Mouse (Mus musculus) stomach, embryonic 15.5 days (tissue): ENCODE measurements around the gene Gm20929. TPM values are rescaled to one million over a fixed set of nuclear protein-coding genes. Genes with fewer than 3 reads are reported as not detected.
"Not testable (repeated sequence)": the region's sequence is repeated elsewhere in the genome, so short reads cannot be mapped to it uniquely, and the experiment has no call there.

ENCODE experiments used
- ATAC-seq: fragments of 200-750 bp; cut with Nextera tagmentation; 2 replicates; pipeline ENCODE4 v1.8.0; 2017; ENCODE audit warnings: low read depth, moderate number of reproducible peaks, moderate TSS enrichment; ENCODE audit not compliant: insufficient read depth, low FRiP score
- H3K27ac ChIP-seq: fragments of 300-500 bp; sonication (generic); 2 replicates; pipeline ENCODE4 v1.5.1; 2015; ENCODE audit warnings: mild to moderate bottlenecking, inconsistent platforms
- H3K27me3 ChIP-seq: fragments of 300-500 bp; sonication (generic); replicated peaks from 2 replicates; pipeline ENCODE4 v1.6.1; 2015; ENCODE audit warnings: inconsistent platforms
- H3K36me3 ChIP-seq: fragments of 300-500 bp; sonication (generic); 2 replicates; pipeline ENCODE4 v1.6.1; 2015; ENCODE audit warnings: inconsistent platforms
- H3K4me1 ChIP-seq: fragments of 300-500 bp; sonication (generic); 2 replicates; pipeline ENCODE4 v1.6.1; 2015; ENCODE audit warnings: inconsistent platforms
- H3K4me2 ChIP-seq: fragments of 300-500 bp; sonication (generic); 2 replicates; pipeline ENCODE4 v1.6.1; 2015; ENCODE audit warnings: mild to moderate bottlenecking, inconsistent platforms
- H3K4me3 ChIP-seq: fragments of 300-500 bp; sonication (generic); replicated peaks from 2 replicates; pipeline ENCODE4 v1.5.1; 2015; ENCODE audit warnings: inconsistent platforms
- H3K9ac ChIP-seq: fragments of 300-500 bp; sonication (generic); 2 replicates; pipeline ENCODE4 v1.6.1; 2015; ENCODE audit warnings: inconsistent platforms
- H3K9me3 ChIP-seq: fragments of 300-500 bp; sonication (generic); 2 replicates; pipeline ENCODE4 v1.6.1; 2016; ENCODE audit warnings: inconsistent platforms
- WGBS: fragments of 180-500 bp; shearing (Covaris S2); methylation state at CpG from one replicate; pipeline ENCODE4 v1.1.7; 2015; 5-methylcytosine and 5-hydroxymethylcytosine counted together
- polyA plus RNA-seq: library from polyadenylated mRNA; unstranded; fragments of >200 nt; fragmentation: Nextera tagmentation; extraction: Ambion mirVana; gene quantifications from 2 replicates; pipeline ENCODE4 v1.2.1, GENCODE M21; 2015

The Gm20929 gene
- not detected in 2 replicates for polyA plus RNA-seq

GRCm38 (mm10) chrY:53843649-53844048 lies at the start of gene Gm20929:
Gene Gm20929, plus strand, starts transcription at chrY:53843949.
- H3K27ac ChIP-seq, H3K4me3 ChIP-seq, ATAC-seq, H3K36me3 ChIP-seq, H3K4me2 ChIP-seq, H3K27me3 ChIP-seq, H3K4me1 ChIP-seq, H3K9me3 ChIP-seq, H3K9ac ChIP-seq: not testable (repeated sequence)
- no CpG with 5 or more reads among the region's 6 CpGs for WGBS
